Mouse (Mus musculus): ENCODE data around the gene Lrch3.
A peak's percentile ranks its signal among the peaks of the same experiment; 100 is the strongest.
"Not testable (repeated sequence)": the region's sequence is repeated elsewhere in the genome, so short reads cannot be mapped to it uniquely, and the experiment has no call there.

The Lrch3 gene

DNA sequence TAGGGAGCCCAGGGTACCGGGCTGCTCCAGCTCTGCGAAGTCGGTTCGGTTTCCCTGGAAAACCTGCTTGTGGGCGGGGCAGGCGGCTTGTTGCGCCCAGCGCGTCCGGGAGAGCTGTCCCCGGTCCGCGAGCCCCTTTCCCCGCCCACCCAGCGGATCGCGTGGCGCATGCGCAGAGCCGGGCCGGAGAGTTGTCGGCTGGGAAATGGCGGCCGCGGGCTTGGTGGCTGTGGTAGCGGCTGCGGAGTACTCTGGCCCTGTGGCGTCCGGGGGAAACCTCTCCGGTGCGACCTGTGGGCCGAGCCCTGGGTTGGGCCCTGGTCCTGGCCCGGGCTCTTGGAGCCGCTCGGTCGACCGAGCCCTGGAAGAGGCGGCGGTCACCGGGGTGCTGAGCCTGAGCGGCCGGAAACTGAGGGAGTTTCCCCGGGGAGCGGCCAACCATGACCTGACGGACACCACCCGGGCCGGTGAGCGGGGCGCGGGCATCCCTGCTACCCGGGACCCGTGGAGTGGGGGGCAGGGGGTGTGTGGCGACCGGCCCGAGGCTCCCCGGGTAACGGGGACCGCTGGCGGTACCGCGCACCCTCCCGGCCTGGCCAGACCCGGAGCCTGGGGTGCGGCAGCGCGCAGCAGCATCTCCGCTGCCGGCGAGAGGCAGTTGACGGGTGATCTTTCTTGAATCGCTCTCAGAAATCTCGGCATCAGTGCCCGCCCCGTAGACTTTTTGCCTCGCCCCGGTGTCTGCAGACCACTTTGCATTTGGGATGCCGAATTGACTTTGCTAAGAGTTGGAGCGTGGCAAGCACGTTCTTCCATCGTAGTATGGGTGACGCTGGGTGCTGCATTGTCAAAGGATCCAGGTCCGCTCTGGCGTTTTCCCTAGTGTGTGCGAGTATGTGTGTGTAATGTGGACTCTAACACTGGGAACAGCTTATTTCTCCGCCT lies at the start of gene Lrch3:
TSS of gene Lrch3 (plus strand) at position 164 of the 945 bp plus-strand sequence.
- peak; percentile 94 to 99 for DNase-seq (ENCODE audit: low spot score in 2 of 2)

DNA sequence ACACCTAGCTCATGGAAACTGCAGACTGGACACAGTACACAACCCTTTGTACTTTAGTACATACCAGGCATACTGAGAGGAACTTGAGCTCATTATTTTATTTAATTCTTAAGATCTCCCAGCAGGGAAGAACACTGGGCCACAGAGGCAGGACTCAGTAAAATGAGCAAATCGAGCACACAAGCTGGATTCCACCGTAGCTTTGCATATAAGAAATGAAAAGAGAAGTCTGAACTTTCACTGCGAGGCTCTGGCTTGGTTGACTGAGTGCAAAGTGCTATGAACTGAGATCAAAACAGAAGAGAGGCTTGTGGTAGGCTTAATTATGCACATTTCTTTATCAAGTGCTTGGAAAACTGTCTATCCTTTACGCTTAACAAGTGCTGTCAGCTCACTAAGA lies 48.5 kb upstream of the Lrch3 start:
- no peak for DNase-seq (ENCODE audit: low spot score in 2 of 2)

DNA sequence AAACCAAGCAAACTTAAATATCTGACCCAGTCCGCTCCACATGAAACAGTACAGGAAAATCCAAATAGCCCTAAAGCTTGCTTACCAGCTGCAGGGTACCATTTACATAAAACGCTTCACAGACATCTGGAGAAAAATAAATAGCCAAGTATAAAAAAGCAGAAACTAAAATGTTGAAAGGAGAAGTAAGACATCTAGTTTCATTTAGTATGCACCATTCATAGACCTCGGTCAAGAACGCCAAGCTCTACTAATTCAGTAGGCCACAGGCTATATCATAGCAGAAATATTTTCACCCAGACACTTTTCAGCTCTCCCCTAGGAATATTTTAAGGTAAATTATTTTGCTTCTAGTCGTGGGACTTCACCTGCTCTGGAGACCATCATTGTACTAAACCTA lies 47.2 kb upstream of the Lrch3 start:
- no peak for DNase-seq (ENCODE audit: low spot score in 2 of 2)

- DNase-seq (ENCODE audit: low spot score in 2 of 2) = peak; percentile 83 to 88
These were observed 45.9 kb upstream of the Lrch3 start for GRCm38 (mm10) chr16:32867919-32868552.

GRCm38 (mm10) chr16:32870231-32870630 lies 43.7 kb upstream of the Lrch3 start:
- no peak for DNase-seq (ENCODE audit: low spot score in 2 of 2)

GRCm38 (mm10) chr16:32873366-32873765 lies 40.5 kb upstream of the Lrch3 start:
- DNase-seq (ENCODE audit: low spot score in 2 of 2) = no peak

GRCm38 (mm10) chr16:32875281-32875680 lies 38.6 kb upstream of the Lrch3 start:
- not testable (repeated sequence) for DNase-seq (ENCODE audit: low spot score in 2 of 2)

GRCm38 (mm10) chr16:32875847-32876246 lies 38.1 kb upstream of the Lrch3 start:
- no peak for DNase-seq (ENCODE audit: low spot score in 2 of 2)

GRCm38 (mm10) chr16:32876831-32877230 lies 37.1 kb upstream of the Lrch3 start:
- DNase-seq (ENCODE audit: low spot score in 2 of 2) = no peak

GRCm38 (mm10) chr16:32877343-32878156 lies 36.4 kb upstream of the Lrch3 start, which contains the start of the genes Fyttd1 and Rubcn:
Gene Fyttd1, plus strand, starts transcription at chr16:32877500.
Gene Rubcn, minus strand, starts transcription at chr16:32877766.
- DNase-seq (ENCODE audit: low spot score in 2 of 2) = peak; percentile 94 to 96

DNA sequence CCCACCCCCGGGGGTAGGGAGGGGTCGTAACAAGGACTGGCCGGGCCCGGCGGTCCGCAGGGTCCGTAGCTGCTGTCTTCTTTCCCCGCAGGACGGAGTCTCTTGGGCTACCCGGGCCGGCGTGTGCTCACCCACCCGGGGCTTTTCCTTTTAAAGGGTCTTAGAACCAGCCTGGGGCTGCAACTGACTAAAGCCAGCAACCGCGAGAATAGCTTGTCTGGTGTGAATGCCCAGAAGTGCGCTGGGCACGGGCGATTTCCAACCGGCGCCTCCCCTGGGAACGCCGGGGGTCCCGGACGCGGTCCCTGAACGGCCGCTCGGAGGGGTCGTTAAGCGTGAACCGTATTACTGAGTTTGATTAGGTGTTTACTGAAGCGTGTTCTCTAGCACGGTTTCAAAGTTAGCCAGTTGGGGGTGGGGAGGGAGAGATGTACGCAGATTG lies 35.7 kb upstream of the Lrch3 start:
- DNase-seq (ENCODE audit: low spot score in 2 of 2) = peak in 1 of 2 experiments; percentile 68

GRCm38 (mm10) chr16:32878972-32879926 lies 34.7 kb upstream of the Lrch3 start:
- DNase-seq (ENCODE audit: low spot score in 2 of 2) = no peak

DNA sequence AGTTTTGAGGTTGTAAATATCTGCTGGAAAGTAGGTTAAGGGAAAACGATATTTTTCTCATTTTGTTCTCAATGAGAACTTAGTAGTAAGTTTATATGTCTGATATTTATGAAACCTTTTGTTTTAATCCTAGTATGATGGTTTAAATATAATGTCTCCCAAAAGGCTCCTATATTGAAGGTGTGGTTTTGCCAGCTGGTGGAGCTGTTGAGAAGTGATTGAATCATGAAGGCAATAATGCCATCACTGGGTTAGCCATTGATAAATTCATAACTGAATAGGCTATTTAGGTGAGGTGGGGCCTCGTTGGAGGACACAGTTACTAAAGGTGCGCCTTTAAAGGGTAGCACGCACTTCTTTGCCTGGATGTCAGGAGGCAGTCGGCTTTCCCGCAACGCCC lies 32.4 kb upstream of the Lrch3 start:
- DNase-seq (ENCODE audit: low spot score in 2 of 2) = no peak

- DNase-seq (ENCODE audit: low spot score in 2 of 2) = no peak
These were observed 25.9 kb upstream of the Lrch3 start for GRCm38 (mm10) chr16:32887996-32888395.

DNA sequence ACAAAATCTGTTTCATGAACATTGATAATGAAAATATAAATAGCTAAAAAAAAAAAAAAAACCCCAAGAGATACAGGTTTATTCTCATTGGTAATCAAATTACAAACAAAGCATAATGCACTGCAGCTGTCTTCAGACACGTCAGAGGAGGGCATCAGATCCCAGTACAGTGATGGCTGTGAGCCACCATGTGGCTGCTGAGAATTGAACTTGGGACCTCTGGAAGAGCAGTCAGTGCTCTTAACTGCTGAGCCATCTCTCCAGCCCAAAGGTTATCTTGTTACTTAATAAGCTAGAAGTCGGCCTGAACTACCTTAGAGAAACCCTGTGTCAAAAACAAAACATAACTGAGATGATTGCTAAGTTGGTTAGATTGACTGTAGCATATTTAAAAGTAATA lies 24.0 kb upstream of the Lrch3 start:
- no peak for DNase-seq (ENCODE audit: low spot score in 2 of 2)

- no peak for DNase-seq (ENCODE audit: low spot score in 2 of 2)
These were observed 17.8 kb upstream of the Lrch3 start for GRCm38 (mm10) chr16:32896126-32896525.

DNA sequence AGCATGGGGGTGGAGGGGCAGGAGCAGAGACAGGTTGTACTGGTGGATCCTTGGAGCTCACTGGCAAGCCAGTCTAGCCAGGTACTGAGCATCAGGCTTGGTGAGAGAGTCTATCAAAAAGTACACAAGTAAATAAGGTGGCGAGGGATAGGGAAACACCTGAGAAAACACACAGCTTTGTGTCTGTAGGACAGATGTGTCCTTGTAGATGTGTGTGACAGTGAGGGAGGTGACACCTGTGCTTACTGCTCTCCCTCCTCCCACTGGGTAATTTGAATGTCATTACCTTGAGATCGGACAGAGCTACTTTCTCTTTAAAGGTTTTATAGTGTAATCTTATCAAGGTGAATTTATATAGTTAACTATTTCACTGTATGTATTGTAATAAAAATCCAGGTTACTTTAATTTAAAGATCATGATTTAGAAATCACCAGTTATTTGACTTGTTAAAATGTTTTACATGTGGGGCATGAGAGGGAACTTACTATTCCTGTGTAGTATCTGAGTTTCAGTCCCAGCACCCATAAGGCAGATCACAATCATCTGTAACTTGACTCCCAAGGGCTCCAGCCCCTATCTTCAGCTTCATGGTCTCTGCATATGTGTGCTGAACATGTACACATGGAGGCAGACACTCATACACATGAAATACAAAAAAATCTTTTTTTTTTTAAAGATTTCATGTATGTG lies 12.4 kb upstream of the Lrch3 start:
- no peak for DNase-seq (ENCODE audit: low spot score in 2 of 2)

- no peak for DNase-seq (ENCODE audit: low spot score in 2 of 2)
These were observed 11.9 kb upstream of the Lrch3 start for GRCm38 (mm10) chr16:32902051-32902428.

- DNase-seq (ENCODE audit: low spot score in 2 of 2) = no peak
These were observed 7.7 kb upstream of the Lrch3 start for GRCm38 (mm10) chr16:32906186-32906585.

DNA sequence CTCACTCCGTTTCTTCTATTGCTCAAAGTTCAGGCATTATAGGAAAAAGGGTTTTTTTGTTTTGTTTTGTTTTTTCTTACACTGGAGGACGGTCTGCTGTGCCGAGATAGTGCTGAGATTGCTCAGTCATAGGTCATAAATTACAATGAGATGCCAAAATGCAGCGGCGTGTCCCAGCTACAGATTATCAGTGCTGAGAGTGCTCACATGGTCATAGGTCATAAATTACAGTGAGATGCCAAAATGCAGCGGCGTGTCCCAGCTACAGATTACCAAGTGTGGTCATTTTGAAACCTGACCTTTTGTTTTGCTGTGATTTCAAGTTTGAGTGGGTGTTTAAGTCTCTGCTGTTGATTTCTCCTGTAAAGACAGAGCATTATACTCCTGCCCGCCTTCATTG lies 7.2 kb upstream of the Lrch3 start:
- no peak for DNase-seq (ENCODE audit: low spot score in 2 of 2)
